Mouse (Mus musculus): ENCODE measurements around the gene Ugt1a5. TPM values are rescaled to one million over a fixed set of nuclear protein-coding genes. Genes with fewer than 3 reads are reported as not detected.

The Ugt1a5 gene
- polyA plus RNA-seq, 1 experiment from 2014 or later = not detected

Other genes starting within 250 kb of the Ugt1a5 start
- gene Usp40, start 157.5 kb upstream of the Ugt1a5 start, polyA plus RNA-seq (2016; fragmentation: Nextera tagmentation; extraction: Ambion mirVana) = 35.5 and 36.8 TPM in 2 replicates
- not detected in 2 replicates for gene Ugt1a10, start 110.6 kb upstream of the Ugt1a5 start, polyA plus RNA-seq (2016; fragmentation: Nextera tagmentation; extraction: Ambion mirVana)
- not detected in 2 replicates for gene Ugt1a9, start 95.2 kb upstream of the Ugt1a5 start, polyA plus RNA-seq (2016; fragmentation: Nextera tagmentation; extraction: Ambion mirVana)
- not detected in 2 replicates for gene Ugt1a8, start 78.2 kb upstream of the Ugt1a5 start, polyA plus RNA-seq (2016; fragmentation: Nextera tagmentation; extraction: Ambion mirVana)
- gene Ugt1a7c, start 71.0 kb upstream of the Ugt1a5 start, polyA plus RNA-seq (2016; fragmentation: Nextera tagmentation; extraction: Ambion mirVana) = 0.90 and 1.2 TPM in 2 replicates
- gene Ugt1a6b, start 62.8 kb upstream of the Ugt1a5 start, polyA plus RNA-seq (2016; fragmentation: Nextera tagmentation; extraction: Ambion mirVana) = not detected in 2 replicates
- 0.58 and 0.61 TPM in 2 replicates for gene Ugt1a6a, start 31.2 kb upstream of the Ugt1a5 start, polyA plus RNA-seq (2016; fragmentation: Nextera tagmentation; extraction: Ambion mirVana)
- 0.14 TPM in 1 of 2 replicates, not detected in the other for gene Ugt1a2, start 34.6 kb downstream of the Ugt1a5 start, polyA plus RNA-seq (2016; fragmentation: Nextera tagmentation; extraction: Ambion mirVana)
- gene Dnajb3, start 39.8 kb downstream of the Ugt1a5 start, polyA plus RNA-seq (2016; fragmentation: Nextera tagmentation; extraction: Ambion mirVana) = 12.3 and 12.7 TPM in 2 replicates
- not detected in 2 replicates for gene Ugt1a1, start 45.9 kb downstream of the Ugt1a5 start, polyA plus RNA-seq (2016; fragmentation: Nextera tagmentation; extraction: Ambion mirVana)
- 1.1 and 1.6 TPM in 2 replicates for gene Mroh2a, start 61.0 kb downstream of the Ugt1a5 start, polyA plus RNA-seq (2016; fragmentation: Nextera tagmentation; extraction: Ambion mirVana)
- 189 and 190 TPM in 2 replicates for gene Hjurp, start 111.6 kb downstream of the Ugt1a5 start, polyA plus RNA-seq (2016; fragmentation: Nextera tagmentation; extraction: Ambion mirVana)
- not detected in 2 replicates for gene Trpm8, start 111.6 kb downstream of the Ugt1a5 start, polyA plus RNA-seq (2016; fragmentation: Nextera tagmentation; extraction: Ambion mirVana)
- 2.4 TPM in 1 of 2 replicates, not detected in the other for gene Spp2, start 240.9 kb downstream of the Ugt1a5 start, polyA plus RNA-seq (2016; fragmentation: Nextera tagmentation; extraction: Ambion mirVana)

Data from midbrain, embryonic 12.5 days (tissue).